Mouse (Mus musculus): ENCODE measurements around the gene Avil. TPM values are rescaled to one million over a fixed set of nuclear protein-coding genes. Genes with fewer than 3 reads are reported as not detected.

The Avil gene
- 0.22 and 0.69 TPM in 2 replicates for polyA plus RNA-seq (2015; fragmentation: Nextera tagmentation; extraction: Ambion mirVana)

DNA sequence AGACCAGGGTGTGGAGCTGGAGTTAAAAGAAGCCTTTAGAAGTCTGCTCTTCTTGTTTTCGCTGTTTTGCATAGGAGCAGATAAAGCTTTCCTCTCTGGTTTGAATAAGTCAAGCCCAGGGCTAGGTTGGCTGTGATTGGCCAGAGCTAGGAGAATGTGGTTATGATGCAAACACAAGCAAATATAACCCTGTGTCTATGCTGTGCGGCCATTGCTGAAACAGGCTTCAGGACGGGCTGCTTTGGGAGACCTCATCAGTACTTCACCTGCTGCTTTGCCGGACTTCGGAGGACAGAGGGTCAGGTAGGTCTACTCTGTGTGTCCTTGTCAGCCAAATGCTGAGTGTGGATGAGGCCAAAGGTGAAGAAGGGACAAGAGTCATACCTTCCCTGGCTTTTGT lies at the start of gene Avil:
TSS of gene Avil (plus strand) at position 181 of the 400 bp plus-strand sequence.

DNA sequence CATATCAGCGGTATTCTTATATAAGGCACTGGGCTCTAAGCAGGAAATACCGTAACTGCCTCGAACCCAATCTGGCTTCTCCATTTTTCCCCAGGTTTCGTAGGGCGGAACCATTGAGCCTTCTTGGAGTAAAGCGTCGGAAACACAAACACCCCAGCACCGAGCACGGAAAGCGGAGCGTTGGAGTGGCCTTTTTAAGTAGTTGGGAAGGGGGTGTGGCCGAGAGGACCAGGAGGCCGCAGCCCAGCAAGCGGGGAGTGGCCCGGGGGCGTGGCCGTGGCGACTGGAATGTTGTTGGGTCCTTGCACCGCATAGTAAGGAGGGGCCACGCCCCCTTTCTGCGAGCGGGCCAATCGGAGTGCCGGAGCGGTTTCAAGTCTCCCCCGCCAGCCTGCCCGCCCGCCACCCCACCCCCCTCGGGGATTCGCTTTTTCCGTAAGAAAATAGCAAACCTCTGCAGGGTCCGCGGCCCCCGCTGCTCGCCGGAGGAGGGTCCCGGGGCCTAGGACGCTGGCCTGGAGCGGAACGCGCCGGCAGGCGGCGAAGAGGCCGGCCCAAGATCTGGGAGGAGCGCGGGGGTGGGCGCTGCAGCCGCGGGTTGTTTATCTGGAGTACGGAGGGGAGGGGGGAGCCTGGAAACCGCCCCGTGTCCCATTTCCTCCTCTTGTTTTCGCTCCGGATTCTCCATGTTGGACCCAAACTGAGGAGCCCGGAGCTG lies 22.1 kb upstream of the Avil start, which contains the start of gene Ctdsp2:
TSS of gene Ctdsp2 (plus strand) at position 441 of the 718 bp plus-strand sequence.

DNA sequence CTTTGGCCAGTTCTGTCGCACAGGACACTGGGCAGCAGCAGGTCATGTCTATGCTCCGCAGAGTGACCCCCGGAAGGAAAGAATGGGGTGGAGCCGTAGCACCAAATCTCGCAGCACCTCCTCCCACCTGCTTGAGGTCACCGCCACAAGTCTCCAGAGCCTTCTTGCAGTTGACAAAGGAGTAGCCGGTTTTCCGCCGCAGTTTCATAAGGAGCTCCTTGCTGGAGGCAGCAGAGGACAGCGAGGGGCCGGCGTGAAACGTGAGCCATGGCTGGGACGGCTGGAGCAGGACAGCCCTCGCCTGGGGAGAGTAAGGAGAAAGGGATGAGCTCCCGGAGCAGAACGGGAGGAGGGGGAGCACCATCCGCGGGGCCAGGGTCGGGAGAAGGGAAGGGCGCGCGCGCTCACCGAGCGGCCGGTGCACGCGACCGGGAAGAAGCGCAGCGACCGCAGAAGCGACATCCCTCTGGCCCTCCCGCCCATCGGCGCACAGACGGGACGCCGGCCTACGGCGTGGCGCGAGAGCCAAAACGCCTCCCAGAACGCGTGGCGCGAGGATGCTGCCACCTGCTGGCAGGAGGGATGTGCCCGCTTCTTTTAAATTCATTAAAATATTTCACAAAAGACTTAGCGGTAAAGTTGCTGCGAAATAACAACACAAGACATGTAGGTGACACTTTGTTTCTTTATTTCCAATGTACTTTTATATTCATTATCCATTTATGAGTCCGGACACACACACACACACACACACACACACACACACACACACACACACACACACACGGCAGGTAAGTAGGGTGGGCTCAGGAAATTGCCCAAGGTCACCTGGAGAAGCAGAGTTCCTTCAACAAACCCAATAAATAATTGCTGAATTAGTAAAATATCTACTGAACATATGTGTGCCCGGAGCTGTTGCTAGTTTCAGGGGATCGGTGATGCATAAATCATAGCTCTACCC lies 30.1 kb downstream of the Avil start, which contains the start of gene Tsfm:
TSS of gene Tsfm (minus strand) at position 505 of the 961 bp plus-strand sequence.

DNA sequence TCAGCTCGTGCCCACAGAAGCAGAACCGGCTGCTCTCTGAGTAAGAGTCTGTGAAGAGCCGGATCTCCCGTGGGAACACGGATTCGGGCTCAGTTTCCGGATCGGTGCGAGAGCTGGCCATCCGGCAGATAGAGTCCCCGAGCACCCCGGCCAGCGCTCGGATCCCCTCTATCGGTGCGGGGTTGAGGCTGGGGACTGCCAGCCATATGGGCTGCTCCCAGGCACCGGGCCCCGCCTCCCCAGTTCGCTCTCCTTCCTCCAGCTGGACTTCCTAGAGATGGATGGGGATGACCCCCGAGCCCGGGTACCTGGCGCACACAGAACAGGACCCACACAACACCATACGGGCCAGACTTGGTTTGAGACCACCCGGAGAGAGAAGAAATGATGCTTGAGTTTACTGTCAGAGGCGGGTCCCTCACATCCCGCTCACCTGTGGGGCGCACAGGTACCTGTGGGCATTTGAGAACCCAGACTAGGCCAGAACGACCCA lies 40.8 kb downstream of the Avil start, which contains the start of the genes Mettl1 and Eef1akmt3:
TSS of gene Mettl1 (plus strand) at position 141 of the 493 bp plus-strand sequence.
TSS of gene Eef1akmt3 (minus strand) at position 240 of the 493 bp plus-strand sequence.

DNA sequence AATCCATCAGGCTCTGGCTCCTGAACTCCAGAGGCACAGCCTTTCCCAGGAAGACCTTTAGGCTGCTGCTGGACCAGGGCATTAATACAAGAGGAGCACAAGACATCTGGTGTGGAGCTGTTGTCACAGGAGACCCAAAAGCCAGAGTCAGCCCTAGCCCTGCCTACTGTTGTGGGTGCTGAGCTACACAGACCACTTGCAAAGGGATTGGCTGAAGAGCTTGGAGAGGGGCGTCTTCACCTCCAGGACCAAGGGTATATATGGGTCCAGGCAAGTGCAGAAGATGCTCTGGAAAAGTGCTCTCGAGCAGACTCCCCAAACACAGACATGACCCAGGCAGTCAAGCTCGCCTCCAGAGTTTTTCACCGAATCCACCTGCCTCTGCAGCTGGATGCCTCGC lies 47.4 kb downstream of the Avil start, which contains the start of gene Cyp27b1:
TSS of gene Cyp27b1 (plus strand) at position 297 of the 400 bp plus-strand sequence.

DNA sequence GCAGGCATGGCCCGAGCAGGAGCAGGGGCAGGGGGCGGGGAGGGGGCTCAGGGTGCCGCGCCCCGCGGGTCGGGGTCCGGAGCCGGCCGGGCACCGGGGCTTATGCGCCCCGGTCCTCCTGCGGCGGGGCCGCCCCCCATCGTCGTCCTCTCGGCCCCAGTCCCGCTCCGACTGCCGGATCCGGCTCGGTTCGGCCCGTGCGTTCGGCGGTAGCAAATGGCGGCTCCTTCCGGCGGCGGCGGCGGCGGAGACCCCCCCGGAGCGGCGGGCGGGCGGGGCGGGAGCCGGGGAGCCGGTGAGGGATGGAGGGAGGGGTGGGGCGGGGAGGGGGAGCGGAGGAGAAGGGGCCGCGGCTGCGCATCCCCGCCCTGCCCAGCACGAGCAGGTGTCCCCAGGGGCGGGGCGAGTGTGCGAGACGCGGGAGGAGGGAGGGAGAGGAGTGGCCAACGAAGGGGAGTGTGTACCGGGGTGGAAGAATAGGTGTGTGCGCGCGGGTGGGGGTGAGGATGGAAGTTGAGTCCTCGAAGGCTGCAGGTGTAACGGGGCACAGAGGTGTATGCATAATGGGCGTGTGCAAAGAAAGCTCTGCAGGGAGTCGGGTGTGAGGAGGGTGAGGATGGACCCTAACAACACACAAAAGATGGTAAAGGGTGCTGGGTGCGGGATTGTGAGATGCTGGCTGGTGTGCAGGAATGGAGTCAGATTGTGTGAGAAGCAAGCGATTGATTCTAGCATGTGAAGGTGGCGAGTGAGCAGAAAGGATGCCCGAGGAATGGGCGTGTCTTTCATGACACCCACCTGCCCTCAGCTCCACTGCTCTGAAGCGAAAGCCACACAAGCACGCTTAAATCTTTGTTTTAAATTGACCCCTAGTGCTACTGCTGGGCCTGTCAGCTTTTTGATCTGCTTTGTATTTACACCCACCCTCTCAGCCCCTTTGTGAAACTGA lies 59.7 kb downstream of the Avil start, which contains the start of gene March9:
TSS of gene March9 (minus strand) at position 217 of the 949 bp plus-strand sequence.

DNA sequence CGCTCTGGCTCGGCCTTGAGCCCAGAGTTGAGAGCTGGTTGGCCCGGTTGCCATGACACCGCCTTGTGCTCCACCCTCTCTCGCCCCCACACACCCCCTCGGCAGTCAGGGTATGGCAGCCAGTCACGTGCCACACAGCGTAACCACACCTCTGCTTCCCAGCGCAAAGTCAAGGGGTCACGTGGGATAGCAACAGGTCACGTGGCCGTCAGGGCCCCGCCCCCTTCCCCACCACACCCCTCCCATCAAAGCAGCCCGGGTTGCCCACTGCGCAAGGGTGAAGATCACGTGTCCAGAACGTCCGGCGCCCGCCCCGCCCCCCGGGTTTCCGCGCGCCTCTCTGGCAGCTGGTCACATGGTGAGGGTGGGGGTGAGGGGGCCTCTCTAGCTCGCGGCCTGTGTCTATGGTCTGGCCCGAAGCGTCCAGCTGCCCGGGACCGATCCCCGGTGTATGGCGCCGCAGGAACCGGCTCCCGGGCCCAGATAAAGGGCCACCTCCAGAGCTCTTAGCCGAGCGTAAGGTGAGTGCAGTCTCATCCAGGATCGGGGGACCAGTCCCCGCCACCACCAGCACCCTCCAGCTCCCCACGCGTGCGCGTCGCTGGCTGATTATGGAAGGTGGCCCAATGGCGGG lies 62.8 kb downstream of the Avil start, which contains the start of gene Cdk4:
TSS of gene Cdk4 (plus strand) at position 296 of the 634 bp plus-strand sequence.

Small RNAs within 50 kb of the gene (microRNA-seq; reads per million reads assigned to microRNA genes)
- 54.3 reads per million, percentile 36 among the genes with 10 or more reads in this experiment for gene Mir26a-2 (ENCODE audit: borderline replicate concordance, insufficient number of aligned reads)
- not detected for gene Mir546 (ENCODE audit: borderline replicate concordance, insufficient number of aligned reads)

Other genes starting within 250 kb of the Avil start
- 15.3 and 24.1 TPM in 2 replicates for gene Atp23, start 99.4 kb upstream of the Avil start, polyA plus RNA-seq (2015; fragmentation: Nextera tagmentation; extraction: Ambion mirVana)
- 47.7 and 54.5 TPM in 2 replicates for gene Ctdsp2, start 22.0 kb upstream of the Avil start, polyA plus RNA-seq (2015; fragmentation: Nextera tagmentation; extraction: Ambion mirVana)
- gene Tsfm, start 30.1 kb downstream of the Avil start, polyA plus RNA-seq (2015; fragmentation: Nextera tagmentation; extraction: Ambion mirVana) = 48.6 and 93.0 TPM in 2 replicates
- gene Mettl1, start 40.7 kb downstream of the Avil start, polyA plus RNA-seq (2015; fragmentation: Nextera tagmentation; extraction: Ambion mirVana) = 21.1 and 31.5 TPM in 2 replicates
- gene Eef1akmt3, start 40.8 kb downstream of the Avil start, polyA plus RNA-seq (2015; fragmentation: Nextera tagmentation; extraction: Ambion mirVana) = 0.05 and 0.15 TPM in 2 replicates
- 0.25 and 0.30 TPM in 2 replicates for gene Cyp27b1, start 47.5 kb downstream of the Avil start, polyA plus RNA-seq (2015; fragmentation: Nextera tagmentation; extraction: Ambion mirVana)
- 0.98 and 1.1 TPM in 2 replicates for gene March9, start 59.5 kb downstream of the Avil start, polyA plus RNA-seq (2015; fragmentation: Nextera tagmentation; extraction: Ambion mirVana)
- gene Cdk4, start 62.8 kb downstream of the Avil start, polyA plus RNA-seq (2015; fragmentation: Nextera tagmentation; extraction: Ambion mirVana) = 454 and 569 TPM in 2 replicates
- 127 and 168 TPM in 2 replicates for gene Tspan31, start 69.6 kb downstream of the Avil start, polyA plus RNA-seq (2015; fragmentation: Nextera tagmentation; extraction: Ambion mirVana)
- 0.20 and 0.39 TPM in 2 replicates for gene Agap2, start 74.6 kb downstream of the Avil start, polyA plus RNA-seq (2015; fragmentation: Nextera tagmentation; extraction: Ambion mirVana)
- 70.0 and 115 TPM in 2 replicates for gene Os9, start 120.4 kb downstream of the Avil start, polyA plus RNA-seq (2015; fragmentation: Nextera tagmentation; extraction: Ambion mirVana)
- gene B4galnt1, start 164.5 kb downstream of the Avil start, polyA plus RNA-seq (2015; fragmentation: Nextera tagmentation; extraction: Ambion mirVana) = 8.3 and 11.5 TPM in 2 replicates
- gene Slc26a10, start 179.9 kb downstream of the Avil start, polyA plus RNA-seq (2015; fragmentation: Nextera tagmentation; extraction: Ambion mirVana) = 0.77 and 1.5 TPM in 2 replicates
- gene Arhgef25, start 189.4 kb downstream of the Avil start, polyA plus RNA-seq (2015; fragmentation: Nextera tagmentation; extraction: Ambion mirVana) = 26.9 and 37.1 TPM in 2 replicates
- 71.2 and 89.3 TPM in 2 replicates for gene Dtx3, start 195.0 kb downstream of the Avil start, polyA plus RNA-seq (2015; fragmentation: Nextera tagmentation; extraction: Ambion mirVana)
- gene Pip4k2c, start 210.9 kb downstream of the Avil start, polyA plus RNA-seq (2015; fragmentation: Nextera tagmentation; extraction: Ambion mirVana) = 20.1 and 31.2 TPM in 2 replicates